Mouse (Mus musculus) embryonic facial prominence, embryonic 11.5 days (tissue): ENCODE measurements around the gene Chst11. TPM values are rescaled to one million over a fixed set of nuclear protein-coding genes. Genes with fewer than 3 reads are reported as not detected.
A peak's percentile ranks its signal among the peaks of the same experiment; 100 is the strongest.

Experiments
- ATAC-seq: fragments of 200-750 bp; cut with Nextera tagmentation; replicated peaks from 2 replicates; pipeline ENCODE4 v1.8.0; 2017; ENCODE audit warnings: low read depth; ENCODE audit not compliant: insufficient number of reproducible peaks, low FRiP score, low TSS enrichment
- DNase-seq: peaks from one replicate; pipeline ENCODE4 v3.0.0-alpha.2; 2015; ENCODE audit warnings: low spot score
- H3K27ac ChIP-seq: fragments of 300-500 bp; sonication (generic); replicated peaks from 2 replicates; pipeline ENCODE4 v1.5.1; 2014; ENCODE audit warnings: mild to moderate bottlenecking, low read depth, low read length, control low read depth
- H3K27me3 ChIP-seq: fragments of 300-500 bp; sonication (generic); 2 replicates; pipeline ENCODE4 v1.6.1; 2014; ENCODE audit warnings: mild to moderate bottlenecking, low read length, moderate library complexity, mixed read lengths; ENCODE audit not compliant: control insufficient read depth, insufficient read depth
- H3K36me3 ChIP-seq: fragments of 300-500 bp; sonication (generic); replicated peaks from 2 replicates; pipeline ENCODE4 v1.6.1; 2014; ENCODE audit warnings: low read depth, mild to moderate bottlenecking, low read length, moderate library complexity, mixed read lengths; ENCODE audit not compliant: control insufficient read depth, insufficient read depth
- H3K4me1 ChIP-seq: fragments of 300-500 bp; sonication (generic); 2 replicates; pipeline ENCODE4 v1.6.1; 2014; ENCODE audit warnings: low read length, mixed read lengths; ENCODE audit not compliant: control insufficient read depth, insufficient read depth
- H3K4me2 ChIP-seq: fragments of 300-500 bp; sonication (generic); 2 replicates; pipeline ENCODE4 v1.6.1; 2014; ENCODE audit warnings: low read depth, mild to moderate bottlenecking, control low read depth, low read length, moderate library complexity
- H3K4me3 ChIP-seq: fragments of 300-500 bp; sonication (generic); 2 replicates; pipeline ENCODE4 v1.5.1; 2014; ENCODE audit warnings: low read depth, low read length, control low read depth
- H3K9ac ChIP-seq: fragments of 300-500 bp; sonication (generic); replicated peaks from 2 replicates; pipeline ENCODE4 v1.6.1; 2014; ENCODE audit warnings: mild to moderate bottlenecking, control low read depth, low read length
- H3K9me3 ChIP-seq: fragments of 300-500 bp; sonication (generic); replicated peaks from 2 replicates; pipeline ENCODE4 v1.6.1; 2016; ENCODE audit warnings: mild to moderate bottlenecking, low read length, inconsistent platforms, mixed read lengths; ENCODE audit not compliant: control insufficient read depth
- WGBS: fragments of 180-500 bp; shearing (Covaris S2); extraction: QIAGEN DNeasy Blood & Tissue Kit; methylation state at CpG from one replicate; pipeline ENCODE4 v1.1.7; 2014; 5-methylcytosine and 5-hydroxymethylcytosine counted together
- polyA plus RNA-seq: library from polyadenylated mRNA; unstranded; fragments of >200 nt; fragmentation: Nextera tagmentation; extraction: Ambion mirVana; gene quantifications from 2 replicates; pipeline ENCODE4 v1.2.1, GENCODE M21; 2014

Chst11 gene
- polyA plus RNA-seq, 1 experiment from 2014 or later = 2.1 TPM

DNA sequence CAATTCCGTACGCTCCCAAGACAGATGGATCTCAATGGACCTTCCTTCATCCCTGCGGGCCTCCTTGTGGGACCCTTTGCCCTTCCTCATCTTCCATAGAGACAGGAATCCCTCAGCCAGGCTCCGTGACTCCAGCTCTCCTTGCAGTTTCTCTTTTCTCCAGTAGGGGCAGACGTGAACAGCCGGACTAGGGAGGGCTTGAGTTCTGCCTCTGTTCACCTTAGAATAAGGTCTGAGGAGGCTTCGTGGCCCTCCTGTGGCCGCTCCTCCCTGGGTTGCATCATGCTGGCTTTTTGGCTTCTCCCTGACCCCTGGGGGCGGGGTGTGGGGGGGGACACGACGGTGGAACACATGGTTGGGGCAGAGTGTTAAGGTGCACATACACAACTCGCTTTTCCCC, 234.4 kb downstream of the Chst11 start:
- H3K9ac ChIP-seq = no peak overlapping the region
- DNase-seq (peak; percentile 77), ATAC-seq (0 out of 2 replicates have a peak, but pooled peaks have one; percentile 48)
- 25% methylated on average over 12 of the region's 12 CpGs for WGBS
- H3K36me3 ChIP-seq = no peaks in the 10 kb centered on the region
- H3K27ac ChIP-seq = no peak overlapping the region
- H3K27me3 ChIP-seq = no peaks in the 10 kb centered on the region
- H3K9me3 ChIP-seq = no peaks in the 10 kb centered on the region
- no peak overlapping the region for H3K4me3 ChIP-seq
- no peaks in the 10 kb centered on the region for H3K4me1 ChIP-seq
- H3K4me2 ChIP-seq = no peak overlapping the region

DNA sequence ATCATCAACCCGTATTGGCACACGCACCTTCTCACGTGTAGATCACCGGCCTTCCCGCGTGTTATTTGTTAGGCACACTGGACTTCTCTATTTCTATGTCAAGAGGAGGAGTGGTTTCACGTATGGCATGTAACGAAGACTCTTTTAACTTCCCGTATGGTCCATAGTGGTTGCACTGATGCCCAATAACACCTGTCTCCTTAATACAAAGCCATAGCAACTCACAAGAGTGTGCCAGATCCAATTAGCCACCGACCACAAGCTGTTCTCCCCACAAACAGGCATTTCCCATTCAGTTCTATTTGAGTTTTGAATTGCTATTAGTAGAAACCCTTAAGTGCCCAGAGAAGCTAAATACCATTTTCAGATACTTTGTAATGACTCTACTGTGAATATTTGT, 234.9 kb downstream of the Chst11 start:
- no peaks in the 10 kb centered on the region for H3K27me3 ChIP-seq
- H3K4me1 ChIP-seq = no peaks in the 10 kb centered on the region
- H3K4me2 ChIP-seq = no peak overlapping the region
- H3K27ac ChIP-seq = no peak overlapping the region
- H3K36me3 ChIP-seq = no peaks in the 10 kb centered on the region
- ATAC-seq (no peak), DNase-seq (no peak)
- 82% methylated on average over 10 of the region's 10 CpGs for WGBS
- no peak overlapping the region for H3K4me3 ChIP-seq
- no peak overlapping the region for H3K9ac ChIP-seq
- no peaks in the 10 kb centered on the region for H3K9me3 ChIP-seq

DNA sequence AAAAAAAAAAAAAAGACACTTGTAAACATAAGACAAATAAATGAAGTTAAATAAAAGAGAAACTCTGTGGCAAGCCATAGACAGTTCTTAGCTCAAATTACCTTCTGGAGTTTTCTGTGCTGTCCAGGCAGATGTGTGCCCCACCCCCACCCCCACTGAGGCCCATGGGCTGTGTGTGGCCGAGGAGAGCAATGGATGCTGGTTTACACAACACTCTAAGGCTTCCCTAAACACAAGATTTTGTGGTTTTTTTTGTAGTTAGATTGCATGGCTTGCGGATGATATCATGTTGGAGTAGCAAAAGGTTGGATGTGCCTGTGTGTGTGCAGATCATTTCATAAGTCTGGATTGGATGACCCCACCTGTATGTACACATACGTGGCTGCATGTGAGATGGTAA, 235.5 kb downstream of the Chst11 start:
- Histone ChIP-seq H3K4me3 (no peak overlapping the region), H3K27ac (no peak overlapping the region), H3K4me2 (no peak overlapping the region), H3K9me3 (no peaks in the 10 kb centered on the region), H3K27me3 (no peaks in the 10 kb centered on the region), H3K9ac (no peak overlapping the region), H3K36me3 (no peaks in the 10 kb centered on the region), H3K4me1 (no peaks in the 10 kb centered on the region)
- WGBS = 85% methylated on average over 3 of the region's 3 CpGs
- no peak for ATAC-seq
- DNase-seq = no peak

DNA sequence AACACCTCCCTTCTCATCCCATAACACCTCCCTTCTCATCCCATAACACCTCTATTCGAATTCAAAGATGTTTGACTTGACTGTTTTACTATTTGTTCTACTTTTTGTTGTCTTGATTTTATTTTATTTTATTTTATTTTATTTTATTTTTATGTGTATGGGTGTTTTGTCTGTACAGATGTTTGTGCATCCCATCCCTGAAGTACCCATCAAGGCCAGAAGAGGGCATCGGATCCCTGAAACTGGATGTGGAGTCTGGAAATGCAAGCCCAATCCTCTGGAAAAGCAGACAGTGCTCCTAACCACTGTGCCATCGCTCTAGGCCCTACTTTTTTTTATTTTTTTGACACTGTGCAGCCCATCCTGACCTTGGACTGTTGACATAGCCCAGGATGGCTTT, 239.7 kb downstream of the Chst11 start:
- WGBS = 36% methylated on average over 3 of the region's 3 CpGs
- Histone ChIP-seq H3K4me3 (no peak overlapping the region), H3K4me2 (no peak overlapping the region), H3K27me3 (no peaks in the 10 kb centered on the region), H3K9me3 (no peaks in the 10 kb centered on the region), H3K9ac (no peak overlapping the region), H3K4me1 (no peaks in the 10 kb centered on the region), H3K36me3 (no peaks in the 10 kb centered on the region), H3K27ac (no peak overlapping the region)
- ATAC-seq (no peak), DNase-seq (peak; percentile 64)

DNA sequence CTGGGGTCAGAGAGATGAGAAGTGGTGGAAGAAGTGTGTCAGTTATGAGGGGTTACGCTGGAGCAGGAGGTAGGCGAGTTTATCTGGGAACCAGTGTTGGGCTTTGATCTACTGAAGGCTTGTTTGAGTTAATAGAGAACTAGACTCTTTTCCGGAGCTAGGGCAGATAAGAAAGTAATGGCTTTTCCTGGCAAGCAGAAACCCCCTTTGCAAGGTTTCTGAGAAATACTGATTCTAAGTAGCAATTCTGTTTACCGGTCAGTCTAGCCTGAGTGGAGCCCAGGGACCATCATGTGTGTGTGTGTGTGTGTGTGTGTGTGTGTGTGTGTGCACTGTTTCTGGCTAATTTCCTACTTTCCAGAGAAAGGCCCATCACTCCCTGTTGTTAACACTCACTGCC, 243.3 kb downstream of the Chst11 start:
- Histone ChIP-seq H3K4me2 (no peak overlapping the region), H3K4me3 (no peak overlapping the region), H3K27ac (no peak overlapping the region), H3K4me1 (no peaks in the 10 kb centered on the region), H3K36me3 (no peaks in the 10 kb centered on the region), H3K9me3 (no peaks in the 10 kb centered on the region), H3K27me3 (no peaks in the 10 kb centered on the region), H3K9ac (no peak overlapping the region)
- no peak for ATAC-seq
- DNase-seq = no peak
- WGBS = 89% methylated on average over 4 of the region's 4 CpGs

DNA sequence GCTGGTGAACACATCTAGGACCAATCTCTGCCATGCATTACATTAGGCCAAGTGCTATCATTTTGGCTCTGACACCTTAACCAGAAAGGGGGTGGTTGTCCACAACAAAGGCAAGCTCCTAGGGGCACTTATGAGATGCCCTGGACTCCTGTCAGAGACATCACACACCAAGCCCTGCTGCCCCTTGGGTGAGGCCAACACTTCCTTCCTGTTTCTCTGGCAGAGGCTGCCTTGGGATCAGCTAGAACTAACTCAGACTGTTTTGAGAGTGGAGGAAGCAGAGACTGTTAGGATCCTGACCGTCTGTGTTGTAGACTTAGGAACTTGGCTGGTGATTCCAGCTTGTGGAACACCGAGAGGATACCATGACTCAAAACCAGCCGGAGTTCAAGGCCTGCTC, 248.7 kb downstream of the Chst11 start:
- H3K9ac ChIP-seq = no peak overlapping the region
- H3K4me3 ChIP-seq = no peak overlapping the region
- no peaks in the 10 kb centered on the region for H3K27me3 ChIP-seq
- ATAC-seq (no peak), DNase-seq (no peak)
- no peak overlapping the region for H3K4me2 ChIP-seq
- 80% methylated on average over 3 of the region's 3 CpGs for WGBS
- no peaks in the 10 kb centered on the region for H3K36me3 ChIP-seq
- no peak overlapping the region for H3K27ac ChIP-seq
- H3K9me3 ChIP-seq = no peaks in the 10 kb centered on the region
- H3K4me1 ChIP-seq = no peaks in the 10 kb centered on the region

DNA sequence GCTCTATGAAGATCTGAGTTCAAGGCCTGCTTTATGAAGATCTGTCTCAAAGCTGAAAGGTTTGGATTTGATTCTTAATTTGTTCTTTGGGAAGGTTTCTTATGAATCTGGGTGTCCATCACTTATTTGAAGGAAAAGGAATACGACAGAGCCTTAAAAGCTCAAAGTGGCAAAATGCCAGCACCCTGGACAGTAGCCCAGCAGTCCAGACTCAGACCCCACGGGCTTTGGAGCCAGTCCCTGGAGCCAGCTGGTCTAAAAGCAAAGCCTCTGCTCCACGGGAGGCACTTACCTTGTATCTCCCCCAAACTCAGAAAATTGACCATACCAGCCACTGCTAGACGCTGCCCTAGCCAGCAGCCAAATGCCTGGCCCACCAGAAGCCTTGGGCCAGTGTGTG, 249.1 kb downstream of the Chst11 start:
- Histone ChIP-seq H3K27ac (no peak overlapping the region), H3K4me1 (no peaks in the 10 kb centered on the region), H3K9me3 (no peaks in the 10 kb centered on the region), H3K27me3 (no peaks in the 10 kb centered on the region), H3K4me2 (no peak overlapping the region), H3K36me3 (no peaks in the 10 kb centered on the region), H3K4me3 (no peak overlapping the region), H3K9ac (no peak overlapping the region)
- no peak for DNase-seq
- ATAC-seq = no peak
- whole genome bisulfite sequencing = 67% methylated on average over 4 of the region's 4 CpGs

DNA sequence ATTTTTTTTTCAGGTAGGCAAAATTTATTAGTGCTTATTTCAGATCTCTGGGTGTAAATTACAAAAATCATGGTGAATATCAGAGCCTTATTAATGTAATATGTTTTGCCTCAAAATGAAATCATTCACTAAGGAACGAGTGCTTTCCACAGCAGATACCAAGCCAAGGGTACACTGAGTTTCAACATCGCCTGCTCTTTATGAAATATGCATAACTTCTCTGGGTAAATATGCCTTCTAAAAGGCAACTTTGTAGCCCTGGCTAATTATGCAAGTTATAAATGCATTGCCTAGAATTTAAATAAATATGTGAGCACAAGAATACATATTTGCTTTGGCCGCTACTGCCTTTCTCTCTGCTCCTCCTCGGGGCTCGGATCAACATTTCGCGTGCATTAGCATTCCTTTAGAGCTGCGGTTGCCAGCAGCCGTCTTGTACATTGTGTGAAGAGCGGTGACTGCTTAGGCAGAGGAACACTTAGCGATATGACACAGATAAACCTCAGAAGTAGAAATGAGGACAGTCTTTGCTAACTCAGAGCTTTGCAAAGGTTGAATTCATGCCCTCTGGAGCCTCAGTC, 256.9 kb downstream of the Chst11 start:
- ATAC-seq (no peak), DNase-seq (no peak)
- WGBS = 65% methylated on average over 11 of the region's 11 CpGs
- Histone ChIP-seq H3K9me3 (no peaks in the 10 kb centered on the region), H3K36me3 (no peaks in the 10 kb centered on the region), H3K27ac (no peak overlapping the region), H3K27me3 (no peaks in the 10 kb centered on the region), H3K4me2 (no peak overlapping the region), H3K4me3 (no peak overlapping the region), H3K4me1 (no peaks in the 10 kb centered on the region), H3K9ac (no peak overlapping the region)
